Mouse (Mus musculus): ENCODE results near the gene Rsrc1. TPM values are rescaled to one million over a fixed set of nuclear protein-coding genes. Genes with fewer than 3 reads are reported as not detected.
"Not testable (repeated sequence)": the region's sequence is repeated elsewhere in the genome, so short reads cannot be mapped to it uniquely, and the experiment has no call there.

The Rsrc1 gene
- polyA plus RNA-seq, 1 experiment from 2014 or later = 6.1 TPM

DNA sequence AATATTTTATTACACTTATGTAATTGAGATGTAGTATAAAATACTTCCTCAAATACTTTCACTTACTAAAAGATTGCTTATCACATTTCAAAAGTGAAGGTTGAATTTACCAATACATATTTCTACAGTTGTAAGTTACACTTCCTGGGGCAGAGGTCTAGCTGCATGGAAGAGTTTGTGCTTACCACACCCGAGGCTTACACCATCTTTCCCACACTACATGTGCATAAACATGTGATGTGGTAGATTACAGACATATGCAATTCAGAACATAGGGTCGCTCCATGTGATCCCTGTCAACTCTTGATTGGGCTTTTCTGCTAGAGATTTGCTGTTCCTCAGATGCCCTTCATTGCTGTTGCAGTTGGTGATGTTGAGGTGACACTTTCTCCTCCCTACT lies 163.8 kb downstream of the Rsrc1 start:
- Histone ChIP-seq H3K4me2 (ENCODE audit: low read depth, low read length) (no peak overlapping the region), H3K4me1 (ENCODE audit: control insufficient read depth, low read depth, low read length) (no peaks in the 10 kb centered on the region), H3K27me3 (ENCODE audit: control insufficient read depth, insufficient read depth, low read depth, low read length) (no peaks in the 10 kb centered on the region), H3K9me3 (replicated peaks; ENCODE audit: control insufficient read depth, low read length) (no peaks in the 10 kb centered on the region), H3K27ac (ENCODE audit: low read length) (no peak overlapping the region), H3K4me3 (ENCODE audit: low read depth, low read length) (no peak overlapping the region), H3K36me3 (ENCODE audit: control insufficient read depth, insufficient read depth) (no peaks in the 10 kb centered on the region), H3K9ac (ENCODE audit: low read depth, low read length) (no peak overlapping the region)
- no peak for ATAC-seq (ENCODE audit: low read depth)
- 55% methylated on average over 2 of the region's 2 CpGs for WGBS (ENCODE audit: insufficient replicate concordance)

DNA sequence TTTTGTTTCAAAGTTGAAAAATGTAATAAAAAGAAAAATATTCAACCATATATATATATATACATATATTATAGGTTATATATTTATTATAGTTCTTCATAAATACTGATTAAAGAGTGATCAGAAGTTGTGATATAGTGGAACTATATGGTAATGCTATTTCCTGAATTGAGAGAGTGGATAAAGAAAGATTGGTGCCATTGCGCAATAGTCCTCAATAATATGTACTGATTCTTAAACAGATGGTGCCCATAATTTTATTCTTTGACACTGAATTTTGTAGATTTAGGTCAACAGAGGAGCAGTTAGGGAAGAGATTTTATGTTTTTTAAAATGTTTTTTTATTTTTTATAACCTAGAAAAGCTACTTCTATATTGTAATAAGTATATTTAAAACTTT lies 165.1 kb downstream of the Rsrc1 start:
- Histone ChIP-seq H3K27me3 (ENCODE audit: control insufficient read depth, insufficient read depth, low read depth, low read length) (no peaks in the 10 kb centered on the region), H3K36me3 (ENCODE audit: control insufficient read depth, insufficient read depth) (no peaks in the 10 kb centered on the region), H3K9me3 (replicated peaks; ENCODE audit: control insufficient read depth, low read length) (no peaks in the 10 kb centered on the region), H3K9ac (ENCODE audit: low read depth, low read length) (no peak overlapping the region), H3K4me2 (ENCODE audit: low read depth, low read length) (no peak overlapping the region), H3K27ac (ENCODE audit: low read length) (no peak overlapping the region), H3K4me3 (ENCODE audit: low read depth, low read length) (no peak overlapping the region), H3K4me1 (ENCODE audit: control insufficient read depth, low read depth, low read length) (no peaks in the 10 kb centered on the region)
- no peak for ATAC-seq (ENCODE audit: low read depth)
- WGBS (ENCODE audit: insufficient replicate concordance) = 91% methylated on average over 1 of the region's 1 CpGs

DNA sequence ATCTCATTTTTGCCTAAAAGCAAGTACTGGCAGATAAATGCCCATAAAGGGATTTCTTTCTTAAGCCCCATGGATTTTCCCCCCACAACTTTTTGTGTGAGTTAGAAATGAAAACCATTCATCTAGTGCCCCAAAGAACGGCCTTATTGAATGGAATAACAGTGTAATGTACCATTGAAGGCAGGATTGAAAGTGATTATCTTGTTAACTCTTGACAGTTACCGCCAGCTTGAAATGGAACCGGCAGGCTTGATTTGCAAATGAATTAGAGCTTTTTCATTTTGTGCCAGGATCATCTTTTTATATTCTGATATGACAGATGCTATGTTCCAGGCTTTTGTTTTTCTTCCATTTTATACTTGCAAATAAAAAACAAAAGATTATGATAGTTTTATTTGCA lies 166.1 kb downstream of the Rsrc1 start:
- H3K4me2 ChIP-seq (ENCODE audit: low read depth, low read length) = no peak overlapping the region
- no peak overlapping the region for H3K27ac ChIP-seq (ENCODE audit: low read length)
- H3K4me1 ChIP-seq (ENCODE audit: control insufficient read depth, low read depth, low read length) = no peaks in the 10 kb centered on the region
- no peak for ATAC-seq (ENCODE audit: low read depth)
- H3K9ac ChIP-seq (ENCODE audit: low read depth, low read length) = no peak overlapping the region
- no peaks in the 10 kb centered on the region for H3K9me3 ChIP-seq (replicated peaks; ENCODE audit: control insufficient read depth, low read length)
- no peaks in the 10 kb centered on the region for H3K36me3 ChIP-seq (ENCODE audit: control insufficient read depth, insufficient read depth)
- 76% methylated on average over 3 of the region's 3 CpGs for WGBS (ENCODE audit: insufficient replicate concordance)
- no peaks in the 10 kb centered on the region for H3K27me3 ChIP-seq (ENCODE audit: control insufficient read depth, insufficient read depth, low read depth, low read length)
- H3K4me3 ChIP-seq (ENCODE audit: low read depth, low read length) = no peak overlapping the region

DNA sequence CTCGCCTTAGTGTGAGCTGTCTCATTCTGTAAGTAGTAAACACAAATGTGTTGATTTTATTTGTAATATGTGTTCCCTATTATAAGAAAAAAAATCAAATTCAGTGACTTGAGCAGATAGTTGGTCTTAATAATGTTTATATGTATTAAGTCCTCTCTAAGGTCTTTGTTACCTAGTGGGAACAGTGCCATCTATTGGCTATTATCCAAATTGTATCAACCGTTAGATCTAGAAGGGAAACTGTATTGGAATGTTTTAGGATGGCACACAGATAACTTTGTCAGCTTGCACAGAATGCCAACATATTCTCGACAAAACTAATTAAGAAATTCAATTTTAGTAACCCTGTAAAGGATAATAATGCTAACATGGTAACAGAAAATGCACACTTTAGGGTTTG lies 216.0 kb downstream of the Rsrc1 start:
- H3K9me3 ChIP-seq (replicated peaks; ENCODE audit: control insufficient read depth, low read length) = no peaks in the 10 kb centered on the region
- ATAC-seq (ENCODE audit: low read depth) = no peak
- WGBS (ENCODE audit: insufficient replicate concordance) = 31% methylated on average over 3 of the region's 3 CpGs
- H3K4me1 ChIP-seq (ENCODE audit: control insufficient read depth, low read depth, low read length) = no peaks in the 10 kb centered on the region
- H3K4me2 ChIP-seq (ENCODE audit: low read depth, low read length) = no peak overlapping the region
- H3K27ac ChIP-seq (ENCODE audit: low read length) = no peak overlapping the region
- no peaks in the 10 kb centered on the region for H3K27me3 ChIP-seq (ENCODE audit: control insufficient read depth, insufficient read depth, low read depth, low read length)
- H3K9ac ChIP-seq (ENCODE audit: low read depth, low read length) = no peak overlapping the region
- H3K4me3 ChIP-seq (ENCODE audit: low read depth, low read length) = no peak overlapping the region
- no peaks in the 10 kb centered on the region for H3K36me3 ChIP-seq (ENCODE audit: control insufficient read depth, insufficient read depth)

DNA sequence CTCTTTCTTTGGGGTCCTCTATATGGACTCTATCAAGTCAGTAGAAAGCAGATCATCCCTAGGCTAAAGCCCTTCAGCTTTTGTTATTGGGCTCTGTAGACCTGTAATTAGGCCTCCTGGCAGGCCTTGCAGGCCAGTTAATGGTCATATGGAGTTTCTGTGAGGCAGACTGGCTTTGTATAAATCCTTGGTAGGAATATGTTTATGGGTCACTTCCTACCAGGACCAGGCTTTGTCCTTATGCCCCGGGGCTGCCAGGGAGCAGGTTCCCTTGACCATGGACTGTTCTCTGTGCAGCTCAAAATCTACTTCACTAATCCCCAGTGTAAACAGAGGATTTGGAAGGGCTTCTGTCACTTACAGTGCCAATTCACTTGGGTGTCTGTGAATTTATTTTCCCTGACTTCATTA lies 231.9 kb downstream of the Rsrc1 start:
- Histone ChIP-seq H3K4me2 (ENCODE audit: low read depth, low read length) (no peak overlapping the region), H3K36me3 (ENCODE audit: control insufficient read depth, insufficient read depth) (no peaks in the 10 kb centered on the region), H3K9me3 (replicated peaks; ENCODE audit: control insufficient read depth, low read length) (no peaks in the 10 kb centered on the region), H3K4me3 (ENCODE audit: low read depth, low read length) (no peak overlapping the region), H3K4me1 (ENCODE audit: control insufficient read depth, low read depth, low read length) (no peaks in the 10 kb centered on the region), H3K27ac (ENCODE audit: low read length) (no peak overlapping the region), H3K9ac (ENCODE audit: low read depth, low read length) (no peak overlapping the region), H3K27me3 (ENCODE audit: control insufficient read depth, insufficient read depth, low read depth, low read length) (no peaks in the 10 kb centered on the region)
- ATAC-seq (ENCODE audit: low read depth) = no peak
- WGBS (ENCODE audit: insufficient replicate concordance) = 79% methylated on average over 1 of the region's 1 CpGs

DNA sequence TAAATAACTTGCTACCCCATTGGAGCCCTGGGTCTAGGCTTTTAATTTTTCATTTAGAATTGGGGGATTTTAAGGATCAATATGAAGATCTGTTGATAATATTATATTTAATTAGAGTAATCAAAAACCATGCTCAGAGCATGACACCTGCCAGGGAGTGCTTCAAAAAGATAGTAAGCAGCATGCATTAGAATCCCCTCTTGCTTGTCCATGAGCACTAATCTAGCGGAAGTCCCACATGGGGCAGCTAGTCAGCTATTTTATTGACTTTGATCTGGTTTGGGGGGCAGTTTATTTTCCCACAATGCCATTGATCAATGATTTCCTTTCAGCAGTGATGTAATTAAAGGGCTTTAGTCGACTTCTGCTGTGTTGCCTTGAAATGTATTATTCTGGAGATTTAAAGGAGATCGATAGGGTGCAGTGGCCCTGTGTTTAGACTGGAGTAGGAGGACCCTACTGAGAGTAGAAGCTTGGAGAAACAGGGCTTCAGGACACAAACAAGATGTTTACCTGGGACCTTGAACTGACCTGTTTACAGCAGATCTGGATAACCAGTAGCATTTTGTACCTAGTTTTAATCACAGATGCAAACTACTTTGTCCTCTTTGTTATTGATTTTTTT lies 251.5 kb downstream of the Rsrc1 start:
- Histone ChIP-seq H3K4me3 (ENCODE audit: low read depth, low read length) (no peak overlapping the region), H3K4me1 (ENCODE audit: control insufficient read depth, low read depth, low read length) (no peaks in the 10 kb centered on the region), H3K9me3 (replicated peaks; ENCODE audit: control insufficient read depth, low read length) (no peaks in the 10 kb centered on the region), H3K27me3 (ENCODE audit: control insufficient read depth, insufficient read depth, low read depth, low read length) (no peaks in the 10 kb centered on the region), H3K27ac (ENCODE audit: low read length) (no peak overlapping the region), H3K4me2 (ENCODE audit: low read depth, low read length) (no peak overlapping the region), H3K36me3 (ENCODE audit: control insufficient read depth, insufficient read depth) (no peaks in the 10 kb centered on the region), H3K9ac (ENCODE audit: low read depth, low read length) (no peak overlapping the region)
- ATAC-seq (ENCODE audit: low read depth) = no peak
- WGBS (ENCODE audit: insufficient replicate concordance) = 58% methylated on average over 3 of the region's 3 CpGs

DNA sequence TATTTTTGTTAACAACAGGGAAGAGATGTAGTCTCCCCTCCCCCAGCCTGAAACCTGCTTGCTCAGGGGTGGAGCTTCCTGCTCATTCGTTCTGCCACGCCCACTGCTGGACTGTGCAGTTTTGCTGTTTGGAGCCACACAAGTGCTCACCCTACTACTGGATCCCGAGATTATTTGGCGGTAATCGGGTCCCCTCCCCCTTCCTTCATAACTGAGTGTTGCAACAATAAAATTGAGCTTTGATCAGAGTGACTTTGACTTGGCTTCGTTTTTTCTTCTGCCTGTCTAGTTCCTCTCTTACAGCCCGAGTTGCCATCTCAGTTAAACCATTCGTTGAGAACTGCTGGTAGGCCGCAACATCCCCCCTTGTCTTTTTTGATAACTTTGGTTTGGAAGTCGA lies 261.3 kb downstream of the Rsrc1 start:
- not testable (repeated sequence) for H3K27me3 ChIP-seq (ENCODE audit: control insufficient read depth, insufficient read depth, low read depth, low read length); H3K4me2 ChIP-seq (ENCODE audit: low read depth, low read length); H3K9ac ChIP-seq (ENCODE audit: low read depth, low read length); H3K4me3 ChIP-seq (ENCODE audit: low read depth, low read length); H3K4me1 ChIP-seq (ENCODE audit: control insufficient read depth, low read depth, low read length); H3K9me3 ChIP-seq (replicated peaks; ENCODE audit: control insufficient read depth, low read length); H3K36me3 ChIP-seq (ENCODE audit: control insufficient read depth, insufficient read depth); H3K27ac ChIP-seq (ENCODE audit: low read length); ATAC-seq (ENCODE audit: low read depth)
- WGBS (ENCODE audit: insufficient replicate concordance) = 71% methylated on average over 10 of the region's 10 CpGs

DNA sequence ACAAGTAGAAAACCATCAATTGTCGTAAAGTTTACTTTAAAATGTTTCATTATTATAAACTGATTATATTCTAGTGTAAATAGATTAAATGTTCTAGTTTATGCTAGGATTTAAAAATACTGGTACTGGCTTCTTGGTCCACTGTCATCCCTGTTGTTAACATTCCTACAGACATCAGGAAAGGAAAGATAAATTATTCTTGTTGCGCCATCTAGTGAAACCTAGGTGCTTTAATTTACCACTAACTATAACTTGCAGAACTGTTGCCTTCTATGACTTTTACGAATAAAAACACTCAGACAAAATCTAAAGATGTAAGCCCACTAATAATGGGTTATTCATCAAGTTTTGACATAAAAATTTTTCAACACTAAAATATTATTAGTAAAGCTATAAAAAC lies 286.3 kb downstream of the Rsrc1 start:
- no peaks in the 10 kb centered on the region for H3K27me3 ChIP-seq (ENCODE audit: control insufficient read depth, insufficient read depth, low read depth, low read length)
- H3K27ac ChIP-seq (ENCODE audit: low read length) = no peak overlapping the region
- H3K9me3 ChIP-seq (replicated peaks; ENCODE audit: control insufficient read depth, low read length) = no peaks in the 10 kb centered on the region
- H3K4me3 ChIP-seq (ENCODE audit: low read depth, low read length) = no peak overlapping the region
- H3K9ac ChIP-seq (ENCODE audit: low read depth, low read length) = no peak overlapping the region
- H3K36me3 ChIP-seq (ENCODE audit: control insufficient read depth, insufficient read depth) = no peaks in the 10 kb centered on the region
- ATAC-seq (ENCODE audit: low read depth) = no peak
- no peak overlapping the region for H3K4me2 ChIP-seq (ENCODE audit: low read depth, low read length)
- WGBS (ENCODE audit: insufficient replicate concordance) = 64% methylated on average over 3 of the region's 3 CpGs
- H3K4me1 ChIP-seq (ENCODE audit: control insufficient read depth, low read depth, low read length) = no peaks in the 10 kb centered on the region

DNA sequence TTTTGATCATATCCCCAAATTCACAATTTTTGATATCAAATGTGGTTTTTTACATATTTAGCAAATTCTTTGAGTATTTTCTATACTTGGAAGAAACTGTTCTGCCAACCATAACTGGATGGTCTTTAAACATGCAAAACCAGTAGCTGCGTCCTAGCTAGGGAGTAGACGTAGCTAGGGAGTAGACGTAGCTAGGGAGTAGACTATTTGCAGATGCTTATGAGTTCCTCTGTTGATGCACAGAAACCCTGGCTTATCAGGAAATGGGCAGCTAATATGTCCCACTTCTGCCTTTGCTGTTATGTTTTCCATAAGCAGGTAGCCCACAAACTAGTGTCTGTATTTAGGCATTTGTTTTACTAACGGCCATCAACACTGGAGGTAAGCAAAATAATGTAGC lies 298.6 kb downstream of the Rsrc1 start:
- no peaks in the 10 kb centered on the region for H3K27me3 ChIP-seq (ENCODE audit: control insufficient read depth, insufficient read depth, low read depth, low read length)
- no peak overlapping the region for H3K27ac ChIP-seq (ENCODE audit: low read length)
- no peaks in the 10 kb centered on the region for H3K36me3 ChIP-seq (ENCODE audit: control insufficient read depth, insufficient read depth)
- H3K9me3 ChIP-seq (replicated peaks; ENCODE audit: control insufficient read depth, low read length) = no peaks in the 10 kb centered on the region
- ATAC-seq (ENCODE audit: low read depth) = peak; percentile 76
- no peak overlapping the region for H3K4me2 ChIP-seq (ENCODE audit: low read depth, low read length)
- H3K9ac ChIP-seq (ENCODE audit: low read depth, low read length) = no peak overlapping the region
- 46% methylated on average over 4 of the region's 4 CpGs for WGBS (ENCODE audit: insufficient replicate concordance)
- no peak overlapping the region for H3K4me3 ChIP-seq (ENCODE audit: low read depth, low read length)
- no peaks in the 10 kb centered on the region; the same call in 1 of the 2 replicates for H3K4me1 ChIP-seq (ENCODE audit: control insufficient read depth, low read depth, low read length)
